In the genomic region with DNA sequence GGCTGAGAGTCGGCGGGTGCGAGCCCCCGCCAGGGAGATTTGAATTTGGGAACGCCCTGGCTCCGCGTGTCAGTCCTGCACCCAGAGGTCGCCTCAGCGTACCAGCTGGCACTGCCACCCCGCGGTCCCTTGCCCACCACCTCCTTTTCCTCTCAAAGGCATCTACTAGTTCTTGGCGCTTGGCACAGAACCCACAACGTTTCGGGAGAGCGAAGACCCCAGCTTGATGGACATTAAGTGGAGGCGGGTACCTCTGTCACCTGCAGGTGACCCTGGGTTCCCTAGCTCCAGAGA, we compare ENCODE assay signal across 8 mouse cellular contexts. TPM values are rescaled to one million over a fixed set of nuclear protein-coding genes. Genes with fewer than 3 reads are reported as not detected.
DNase-seq lines count a peak whose midpoint lies in the region; ATAC-seq and TF ChIP-seq lines count a peak whose summit lies in the region.

No protein-coding gene starts in this region.

- peak overlapping the region; percentile 85 for H3K4me2 ChIP-seq in heart, embryonic 11.5 days
- H3K4me2 ChIP-seq in forebrain, embryonic 12.5 days: peak overlapping the region; percentile 96
- peak overlapping the region; percentile 95 for H3K4me2 ChIP-seq in liver, embryonic 14.5 days (ENCODE audit: low read depth)

- peak overlapping the region; percentile 91 for H3K9ac ChIP-seq in heart, embryonic 11.5 days (ENCODE audit: low read depth, low read length)
- peak overlapping the region; percentile 87 for H3K9ac ChIP-seq in forebrain, embryonic 12.5 days
- H3K9ac ChIP-seq in liver, embryonic 14.5 days (replicated peaks): peak overlapping the region; percentile 12; the same call in 1 of the 2 replicates

- peak overlapping the region; percentile 81 for H3K4me3 ChIP-seq in heart, embryonic 11.5 days (ENCODE audit: low read depth, low read length)
- peak overlapping the region; percentile 68 for H3K4me3 ChIP-seq in C2C12 (ENCODE audit: insufficient read depth, poor library complexity, severe bottlenecking)
- H3K4me3 ChIP-seq in forebrain, embryonic 12.5 days (replicated peaks): peak overlapping the region; percentile 83
- H3K4me3 ChIP-seq in liver, embryonic 14.5 days (ENCODE audit: insufficient read depth in 1 of 2, low read depth in 2 of 2, low read length in 2 of 2): peak overlapping the region; percentile 34 to 74

- H3K79me3 ChIP-seq in C2C12 (ENCODE audit: low read depth): peaks cover 20% of the 10 kb centered on the region

- no peaks in the 10 kb centered on the region for H3K9me3 ChIP-seq in heart, embryonic 11.5 days (replicated peaks; ENCODE audit: control insufficient read depth, low read length)
- no peaks in the 10 kb centered on the region for H3K9me3 ChIP-seq in forebrain, embryonic 12.5 days
- no peaks in the 10 kb centered on the region for H3K9me3 ChIP-seq in liver, embryonic 14.5 days (ENCODE audit: control insufficient read depth, low read length)

- no peak for TF ChIP-seq CTCF in C2C12 (IDR thresholded peaks at IDR 0.05; ENCODE audit: control insufficient read depth, insufficient read depth, insufficient read length)
- TF ChIP-seq CTCF in liver, embryonic 14.5 days (IDR thresholded peaks at IDR 0.05; ENCODE audit: low read depth): no peak

- peaks cover 9% of the 10 kb centered on the region; the same call in 1 of the 2 replicates for H3K4me1 ChIP-seq in heart, embryonic 11.5 days (ENCODE audit: control insufficient read depth, insufficient read depth, low read length)
- H3K4me1 ChIP-seq in forebrain, embryonic 12.5 days: peaks cover 33% of the 10 kb centered on the region
- H3K4me1 ChIP-seq in liver, embryonic 14.5 days (replicated peaks; ENCODE audit: control insufficient read depth in 2 of 2, insufficient read depth in 2 of 2, low read length in 1 of 2): peaks cover 2 to 7% of the 10 kb centered on the region in 2 experiments; a peak in 2 of 4 replicates

- no peak for DNase-seq in heart, adult 8-10 months (ENCODE audit: low spot score)
- no peak for DNase-seq in liver, embryonic 14.5 days (ENCODE audit: low read depth in 3 of 3, low spot score in 3 of 3)
- DNase-seq in ovary, postnatal 10 days (ENCODE audit: low spot score): no peak
- DNase-seq in spleen, adult 12 weeks (ENCODE audit: low spot score): no peak
- no peak for DNase-seq in left cerebral cortex, adult 8-10 months (ENCODE audit: low spot score in 2 of 2)

- no peak overlapping the region for H3K27ac ChIP-seq in heart, embryonic 11.5 days (ENCODE audit: low read depth, low read length)
- peak overlapping the region; percentile 87 for H3K27ac ChIP-seq in forebrain, embryonic 12.5 days
- no peak overlapping the region for H3K27ac ChIP-seq in liver, embryonic 14.5 days

- ATAC-seq in heart, embryonic 11.5 days (replicated peaks; ENCODE audit: insufficient number of reproducible peaks, low FRiP score, low TSS enrichment): no peak
- no peak for ATAC-seq in forebrain, embryonic 12.5 days (ENCODE audit: low FRiP score)
- no peak for ATAC-seq in liver, embryonic 14.5 days (ENCODE audit: insufficient read depth)

- 5% methylated on average over 14 of the region's 16 CpGs for WGBS in heart, embryonic 11.5 days (ENCODE audit: insufficient replicate concordance)
- WGBS in forebrain, embryonic 12.5 days: 2% methylated on average over 13 of the region's 16 CpGs
- 6% methylated on average over 14 of the region's 16 CpGs for WGBS in liver, embryonic 14.5 days (ENCODE audit: insufficient replicate concordance)

- no peaks in the 10 kb centered on the region for H3K36me3 ChIP-seq in heart, embryonic 11.5 days (ENCODE audit: control insufficient read depth, insufficient read depth, low read length)
- H3K36me3 ChIP-seq in C2C12 (ENCODE audit: control insufficient read depth, insufficient read depth): no peaks in the 10 kb centered on the region
- no peaks in the 10 kb centered on the region for H3K36me3 ChIP-seq in forebrain, embryonic 12.5 days (replicated peaks)
- H3K36me3 ChIP-seq in liver, embryonic 14.5 days (replicated peaks; ENCODE audit: control insufficient read depth, insufficient read depth, low read depth): no peaks in the 10 kb centered on the region

- no peak for TF ChIP-seq EP300 in liver, embryonic 14.5 days (IDR thresholded peaks at IDR 0.05; ENCODE audit: low read depth)

- peaks cover 42% of the 10 kb centered on the region for H3K79me2 ChIP-seq in C2C12 (ENCODE audit: control insufficient read depth, insufficient read depth)

- no peaks in the 10 kb centered on the region; the same call in 1 of the 2 replicates for H3K27me3 ChIP-seq in heart, embryonic 11.5 days (ENCODE audit: control insufficient read depth, insufficient read depth, low read length)
- H3K27me3 ChIP-seq in C2C12 (ENCODE audit: control insufficient read depth, insufficient read depth, insufficient read length): no peaks in the 10 kb centered on the region
- H3K27me3 ChIP-seq in forebrain, embryonic 12.5 days: peaks cover 57% of the 10 kb centered on the region
- H3K27me3 ChIP-seq in liver, embryonic 14.5 days (ENCODE audit: control insufficient read depth, insufficient read depth, low read length): peaks cover 22% of the 10 kb centered on the region

- peak overlapping the region; percentile 14 for H3ac ChIP-seq in C2C12 (ENCODE audit: control insufficient read depth, insufficient read length, low read depth)

TF ChIP-seq in C2C12, 6 proteins besides CTCF, POLR2A, EP300 and RAD21:
- no peak for TF ChIP-seq CEBPB (IDR thresholded peaks at IDR 0.05; ENCODE audit: low read depth)
- TF ChIP-seq USF1 (IDR thresholded peaks at IDR 0.05; ENCODE audit: low read depth): no peak
- no peak for TF ChIP-seq MAX (IDR thresholded peaks at IDR 0.05)
- TF ChIP-seq MYOG (IDR thresholded peaks at IDR 0.05; ENCODE audit: control insufficient read depth, extremely low read depth, insufficient read length): no peak
- no peak for TF ChIP-seq FOSL1 (IDR thresholded peaks at IDR 0.05; ENCODE audit: insufficient read depth, low read length, poor library complexity, severe bottlenecking)
- no peak for TF ChIP-seq MYOD1 (IDR thresholded peaks at IDR 0.05; ENCODE audit: control insufficient read depth, insufficient read length, low read depth)

RNA-seq across cellular contexts. Expression of a gene that starts 1.5 kb away (rescaled TPM):
- polyA plus RNA-seq in heart, embryonic 11.5 days (2014; fragmentation: Nextera tagmentation; extraction: Ambion mirVana): 7.8 and 9.1 TPM in 2 replicates
- total RNA-seq in heart, adult 8-10 months (2022): 10 to 100 TPM; 13.1 to 17.0 (median 14.7) TPM
- 8.0 TPM for polyA plus RNA-seq in C2C12 (2012; fragmentation: generic; extraction: Trizol)
- polyA plus RNA-seq in forebrain, embryonic 12.5 days (2016; fragmentation: Nextera tagmentation; extraction: Ambion mirVana): 12.7 and 15.5 TPM in 2 replicates
- 2.9 and 3.9 TPM in 2 replicates for polyA plus RNA-seq in liver, embryonic 14.5 days (2012; rRNA removed)
- polyA plus RNA-seq in liver, embryonic 14.5 days (2014; fragmentation: Nextera tagmentation; extraction: Ambion mirVana): 2.8 and 3.7 TPM in 2 replicates
- 10 to 100 TPM; 55.3 to 67.9 (median 64.0) TPM for total RNA-seq in left cerebral cortex, adult 8-10 months (2022)

RNA-seq across cellular contexts. Expression of a gene that starts 41.9 kb away (rescaled TPM):
- polyA plus RNA-seq in heart, embryonic 11.5 days (2014; fragmentation: Nextera tagmentation; extraction: Ambion mirVana): not detected in 2 replicates
- not detected for total RNA-seq in heart, adult 8-10 months (2022)
- not detected for polyA plus RNA-seq in C2C12 (2012; fragmentation: generic; extraction: Trizol)
- not detected in 2 replicates for polyA plus RNA-seq in forebrain, embryonic 12.5 days (2016; fragmentation: Nextera tagmentation; extraction: Ambion mirVana)
- not detected in 2 replicates for polyA plus RNA-seq in liver, embryonic 14.5 days (2012; rRNA removed)
- not detected in 2 replicates for polyA plus RNA-seq in liver, embryonic 14.5 days (2014; fragmentation: Nextera tagmentation; extraction: Ambion mirVana)
- total RNA-seq in left cerebral cortex, adult 8-10 months (2022): under 1 TPM in 3 of 4 experiments, not detected in 1; 0.42 to 0.57 (median 0.56) TPM

Comparison
In these comparisons a context has a peak if more than half of its experiments do, and no peak if none do; other contexts are left out.
1. H3K9ac ChIP-seq: peak in every context shown above with its lines; median percentile 91 in heart, embryonic 11.5 days; 87 in forebrain, embryonic 12.5 days; 12 in liver, embryonic 14.5 days.